Mouse (Mus musculus) neural tube, embryonic 14.5 days (tissue): ENCODE measurements around the gene Rab20. TPM values are rescaled to one million over a fixed set of nuclear protein-coding genes. Genes with fewer than 3 reads are reported as not detected.

ENCODE experiments used
- ATAC-seq: fragments of 200-750 bp; cut with Nextera tagmentation; 2 replicates; pipeline ENCODE4 v1.8.0; 2017; ENCODE audit warnings: low read depth, mild to moderate bottlenecking, moderate TSS enrichment, moderate library complexity
- H3K27ac ChIP-seq: fragments of 300-500 bp; sonication (generic); 2 replicates; pipeline ENCODE4 v1.5.1; 2014; ENCODE audit warnings: low read depth, mild to moderate bottlenecking, control low read depth, low read length, moderate library complexity, mixed read lengths
- H3K27me3 ChIP-seq: fragments of 300-500 bp; sonication (generic); 2 replicates; pipeline ENCODE4 v1.6.1; 2014; ENCODE audit warnings: low read length; ENCODE audit not compliant: control insufficient read depth, insufficient read depth
- H3K36me3 ChIP-seq: fragments of 300-500 bp; sonication (generic); 2 replicates; pipeline ENCODE4 v1.6.1; 2014; ENCODE audit warnings: low read length, mixed read lengths; ENCODE audit not compliant: control insufficient read depth, insufficient read depth
- H3K4me1 ChIP-seq: fragments of 300-500 bp; sonication (generic); 2 replicates; pipeline ENCODE4 v1.6.1; 2014; ENCODE audit warnings: low read length; ENCODE audit not compliant: control insufficient read depth, insufficient read depth
- H3K4me2 ChIP-seq: fragments of 300-500 bp; sonication (generic); 2 replicates; pipeline ENCODE4 v1.6.1; 2014; ENCODE audit warnings: mild to moderate bottlenecking, low read depth, low read length, control low read depth
- H3K4me3 ChIP-seq: fragments of 300-500 bp; sonication (generic); 2 replicates; pipeline ENCODE4 v1.5.1; 2014; ENCODE audit warnings: low read depth, low read length, control low read depth, mixed read lengths
- H3K9ac ChIP-seq: fragments of 300-500 bp; sonication (generic); replicated peaks from 2 replicates; pipeline ENCODE4 v1.6.1; 2014; ENCODE audit warnings: low read depth, mild to moderate bottlenecking, control low read depth, low read length, mixed read lengths
- H3K9me3 ChIP-seq: fragments of 300-500 bp; sonication (generic); 2 replicates; pipeline ENCODE4 v1.6.1; 2016; ENCODE audit warnings: low read length; ENCODE audit not compliant: control insufficient read depth
- WGBS: fragments of 180-500 bp; shearing (Covaris S2); extraction: QIAGEN DNeasy Blood & Tissue Kit; methylation state at CpG from one replicate; pipeline ENCODE4 v1.1.7; 2014; 5-methylcytosine and 5-hydroxymethylcytosine counted together
- polyA plus RNA-seq: library from polyadenylated mRNA; unstranded; fragments of >200 nt; fragmentation: Nextera tagmentation; extraction: Ambion mirVana; gene quantifications from 2 replicates; pipeline ENCODE4 v1.2.1, GENCODE M21; 2014

Gene Rab20
- polyA plus RNA-seq, 1 experiment from 2014 or later: not detected

DNA sequence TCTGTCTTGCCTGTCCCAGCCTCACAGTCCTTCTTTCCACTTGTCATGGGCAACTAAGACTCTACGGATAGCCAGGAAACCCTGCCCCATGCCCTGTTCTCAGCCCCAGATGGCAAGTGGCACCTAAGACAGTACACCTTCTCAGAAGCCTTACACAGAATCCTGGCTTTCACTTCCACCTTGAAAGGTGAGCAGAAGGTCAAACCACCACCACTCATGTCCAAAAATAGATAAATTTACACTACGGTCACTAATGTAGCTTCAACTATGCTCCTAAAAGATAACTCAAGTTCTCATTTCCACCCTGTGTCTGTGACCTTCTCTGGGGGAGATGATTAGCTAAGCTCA, 15.0 kb downstream of the Rab20 start:
- no peaks in the 10 kb centered on the region for H3K36me3 ChIP-seq
- no peak overlapping the region for H3K4me3 ChIP-seq
- no peak for ATAC-seq
- WGBS: 88% methylated on average over 2 of the region's 2 CpGs
- H3K4me1 ChIP-seq: no peaks in the 10 kb centered on the region
- no peaks in the 10 kb centered on the region for H3K9me3 ChIP-seq
- no peak overlapping the region for H3K4me2 ChIP-seq
- no peak overlapping the region for H3K27ac ChIP-seq
- H3K27me3 ChIP-seq: no peaks in the 10 kb centered on the region
- no peak overlapping the region for H3K9ac ChIP-seq

DNA sequence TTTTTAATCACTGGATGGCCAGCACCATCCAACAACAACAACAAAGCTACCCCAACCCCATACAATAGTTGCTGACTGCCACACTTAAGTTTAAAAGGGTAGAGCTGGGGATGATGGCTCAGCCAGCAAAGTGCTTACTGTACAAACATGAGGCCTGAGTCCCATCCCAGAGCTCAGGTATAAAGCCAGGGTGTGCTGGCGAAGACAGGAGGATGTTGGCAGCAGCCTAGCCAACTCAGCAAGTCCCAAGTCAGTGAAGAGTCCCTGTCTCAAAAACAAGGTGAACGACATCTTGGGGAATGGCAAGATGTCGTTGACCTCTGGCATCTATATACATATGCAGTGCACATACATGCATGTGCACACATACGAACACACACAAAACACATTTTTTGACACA, 15.9 kb downstream of the Rab20 start:
- H3K27ac ChIP-seq: no peak overlapping the region
- no peaks in the 10 kb centered on the region for H3K9me3 ChIP-seq
- no peaks in the 10 kb centered on the region for H3K27me3 ChIP-seq
- no peak for ATAC-seq
- no peak overlapping the region for H3K4me2 ChIP-seq
- no peak overlapping the region for H3K4me3 ChIP-seq
- H3K9ac ChIP-seq: no peak overlapping the region
- no peaks in the 10 kb centered on the region for H3K36me3 ChIP-seq
- H3K4me1 ChIP-seq: no peaks in the 10 kb centered on the region
- WGBS: 90% methylated on average over 4 of the region's 4 CpGs

DNA sequence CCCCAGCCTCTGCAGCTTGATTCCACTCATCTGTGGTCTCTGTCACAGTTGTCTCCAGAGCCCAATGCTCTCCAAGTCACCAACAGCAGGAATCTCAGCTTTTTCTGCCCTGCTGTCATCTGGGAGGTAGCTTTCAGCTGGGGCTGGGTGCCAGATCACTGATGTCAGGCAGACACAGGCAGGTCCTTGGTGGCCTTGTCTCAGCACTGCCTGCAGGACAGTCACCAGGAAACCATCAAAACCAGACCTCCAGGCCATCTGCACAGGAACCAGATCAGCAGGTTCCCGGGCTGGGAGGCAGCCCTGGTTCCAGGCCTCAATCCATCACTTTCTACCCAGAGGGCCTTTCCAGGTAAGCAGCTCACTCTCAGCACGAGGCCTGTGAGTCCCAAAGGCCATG, 16.7 kb downstream of the Rab20 start:
- H3K27me3 ChIP-seq: no peaks in the 10 kb centered on the region
- no peaks in the 10 kb centered on the region for H3K36me3 ChIP-seq
- 79% methylated on average over 2 of the region's 2 CpGs for WGBS
- ATAC-seq: no peak
- H3K27ac ChIP-seq: no peak overlapping the region
- no peak overlapping the region for H3K4me2 ChIP-seq
- no peaks in the 10 kb centered on the region for H3K9me3 ChIP-seq
- H3K4me3 ChIP-seq: no peak overlapping the region
- H3K9ac ChIP-seq: no peak overlapping the region
- H3K4me1 ChIP-seq: no peaks in the 10 kb centered on the region

DNA sequence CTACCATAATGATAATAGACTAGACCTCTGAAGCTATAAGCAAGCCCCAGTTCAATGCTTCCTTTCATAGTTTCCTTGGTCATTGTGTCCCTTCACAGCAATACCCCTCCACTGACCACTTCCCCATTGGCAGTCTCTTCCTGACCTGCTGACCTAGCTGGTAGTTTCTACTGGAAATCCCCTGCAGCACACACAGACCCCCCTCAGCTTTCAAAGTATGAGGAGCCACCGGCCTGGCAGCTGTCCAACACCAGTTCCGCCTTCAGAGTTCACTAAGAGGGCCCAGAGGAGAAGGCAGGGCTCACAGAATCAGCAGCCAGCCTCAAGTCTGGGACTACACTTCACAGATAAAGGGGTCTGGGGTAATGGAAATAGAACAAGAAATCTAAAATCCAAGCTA, 17.6 kb downstream of the Rab20 start:
- Histone ChIP-seq H3K4me3 (no peak overlapping the region), H3K9me3 (no peaks in the 10 kb centered on the region), H3K9ac (no peak overlapping the region), H3K4me1 (no peaks in the 10 kb centered on the region), H3K4me2 (no peak overlapping the region), H3K27ac (no peak overlapping the region), H3K36me3 (no peaks in the 10 kb centered on the region), H3K27me3 (no peaks in the 10 kb centered on the region)
- 63% methylated on average over 2 of the region's 2 CpGs for WGBS
- ATAC-seq: no peak

DNA sequence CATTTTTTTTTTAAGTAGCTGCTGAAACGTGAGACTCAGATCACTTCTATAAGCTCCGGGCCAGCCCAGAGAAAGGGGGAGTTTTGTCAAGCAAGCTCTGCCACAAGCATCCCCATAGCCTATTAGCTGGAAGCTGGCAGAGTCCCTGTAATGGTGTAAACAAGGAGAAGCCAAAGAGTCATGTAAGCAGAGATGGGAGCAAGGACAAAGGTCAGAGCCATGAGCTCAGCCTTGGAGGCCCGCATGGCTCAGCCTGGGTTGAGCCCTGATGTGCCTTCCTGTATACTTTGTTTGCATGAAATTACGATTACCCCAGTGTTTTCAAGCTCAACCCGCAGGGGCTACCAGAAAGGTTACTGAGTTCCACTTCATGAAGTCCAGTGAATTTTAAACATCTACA, 19.5 kb downstream of the Rab20 start:
- Histone ChIP-seq H3K4me1 (no peaks in the 10 kb centered on the region), H3K27ac (no peak overlapping the region), H3K36me3 (no peaks in the 10 kb centered on the region), H3K4me2 (no peak overlapping the region), H3K9ac (no peak overlapping the region), H3K4me3 (no peak overlapping the region), H3K9me3 (no peaks in the 10 kb centered on the region), H3K27me3 (no peaks in the 10 kb centered on the region)
- ATAC-seq: no peak
- 61% methylated on average over 5 of the region's 5 CpGs for WGBS

DNA sequence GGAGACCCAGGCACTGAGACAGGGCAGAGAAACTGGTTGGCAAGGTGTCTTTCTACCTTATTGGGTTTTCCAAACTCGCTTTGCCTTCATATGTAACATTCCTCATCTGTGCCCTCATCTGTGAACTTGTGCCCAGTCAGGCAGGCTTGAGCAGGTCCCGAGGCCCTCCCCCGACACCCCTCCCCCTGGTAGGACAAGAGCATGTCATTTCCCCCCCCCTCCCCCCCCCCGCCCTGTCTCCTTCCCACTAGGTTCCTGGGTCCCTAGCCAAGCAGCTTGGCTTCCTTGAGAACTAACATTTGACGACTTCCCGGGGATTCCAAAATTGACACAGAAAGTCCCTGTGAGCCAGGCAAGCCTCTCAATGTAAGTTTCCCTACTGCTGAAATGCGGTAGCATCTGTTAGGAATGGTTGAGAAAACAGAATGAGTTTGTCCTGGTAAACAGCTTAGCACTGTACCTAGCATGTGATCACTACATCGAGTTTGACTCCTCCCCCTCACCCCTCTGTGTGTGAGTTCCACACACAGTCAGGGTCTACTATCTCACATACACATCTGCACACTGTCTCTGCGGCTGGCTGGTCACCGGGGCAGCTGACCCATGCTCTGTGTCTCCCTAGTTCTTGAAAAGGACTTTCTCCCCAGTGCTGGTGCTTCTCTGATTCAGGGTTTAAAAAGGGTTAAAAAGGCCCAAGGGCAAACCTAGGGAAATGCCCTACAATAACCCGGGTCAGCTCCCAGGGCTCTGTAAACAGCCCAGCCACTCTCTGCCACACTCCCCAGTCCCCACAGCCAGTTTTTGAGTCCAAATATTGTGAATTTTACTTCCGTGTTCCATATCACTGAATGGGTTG, 20.3 kb downstream of the Rab20 start:
- H3K27ac ChIP-seq: no peak overlapping the region
- H3K4me3 ChIP-seq: no peak overlapping the region
- H3K9me3 ChIP-seq: no peaks in the 10 kb centered on the region
- no peaks in the 10 kb centered on the region for H3K4me1 ChIP-seq
- ATAC-seq: no peak
- 59% methylated on average over 11 of the region's 12 CpGs for WGBS
- no peak overlapping the region for H3K9ac ChIP-seq
- H3K36me3 ChIP-seq: no peaks in the 10 kb centered on the region
- no peak overlapping the region for H3K4me2 ChIP-seq
- H3K27me3 ChIP-seq: no peaks in the 10 kb centered on the region

DNA sequence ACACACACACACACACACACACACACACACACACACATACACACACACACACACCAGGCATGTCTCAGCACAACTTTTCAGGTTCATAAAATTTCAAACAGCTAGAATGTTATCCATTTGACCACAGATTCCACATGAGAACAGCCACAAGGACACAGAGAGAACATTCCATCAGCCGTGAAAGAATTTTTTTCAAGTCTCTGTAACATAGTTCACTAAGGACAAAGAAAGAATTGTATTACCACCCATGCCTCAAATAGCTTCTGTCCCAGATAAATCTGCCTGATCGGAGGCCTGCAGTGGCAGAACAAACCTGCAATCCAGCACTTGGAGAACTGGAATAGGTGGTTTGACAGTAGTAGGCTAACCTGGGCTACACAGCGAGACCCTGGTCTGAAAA, 21.2 kb downstream of the Rab20 start:
- Histone ChIP-seq H3K9me3 (no peaks in the 10 kb centered on the region), H3K4me1 (no peaks in the 10 kb centered on the region), H3K27me3 (no peaks in the 10 kb centered on the region), H3K27ac (no peak overlapping the region), H3K4me2 (no peak overlapping the region), H3K9ac (no peak overlapping the region), H3K36me3 (no peaks in the 10 kb centered on the region), H3K4me3 (no peak overlapping the region)
- WGBS: 79% methylated on average over 3 of the region's 3 CpGs
- ATAC-seq: no peak

DNA sequence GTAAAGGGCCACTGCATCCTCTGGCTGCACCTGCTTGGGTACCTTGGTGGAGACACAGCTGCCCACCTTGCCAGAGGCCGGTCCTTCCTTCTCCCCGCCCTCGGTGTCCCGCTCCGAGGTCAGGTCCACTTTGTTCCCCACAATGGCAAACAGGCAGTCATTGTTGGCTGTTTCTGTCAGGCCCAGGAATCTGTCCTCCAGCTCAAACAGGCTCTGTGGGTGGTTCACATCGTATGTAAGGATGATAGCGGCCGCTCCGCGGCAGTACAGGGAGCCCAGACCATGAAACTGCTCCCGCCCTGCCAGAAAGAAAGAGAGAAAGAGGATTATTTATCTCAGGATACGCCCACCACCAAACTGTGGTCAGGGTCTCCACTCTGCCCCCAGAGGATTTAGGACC, 24.3 kb downstream of the Rab20 start:
- Histone ChIP-seq H3K27me3 (no peaks in the 10 kb centered on the region), H3K4me2 (no peak overlapping the region), H3K36me3 (no peaks in the 10 kb centered on the region), H3K9me3 (no peaks in the 10 kb centered on the region), H3K9ac (no peak overlapping the region), H3K27ac (no peak overlapping the region), H3K4me1 (no peaks in the 10 kb centered on the region), H3K4me3 (no peak overlapping the region)
- ATAC-seq: no peak
- 40% methylated on average over 12 of the region's 12 CpGs for WGBS

DNA sequence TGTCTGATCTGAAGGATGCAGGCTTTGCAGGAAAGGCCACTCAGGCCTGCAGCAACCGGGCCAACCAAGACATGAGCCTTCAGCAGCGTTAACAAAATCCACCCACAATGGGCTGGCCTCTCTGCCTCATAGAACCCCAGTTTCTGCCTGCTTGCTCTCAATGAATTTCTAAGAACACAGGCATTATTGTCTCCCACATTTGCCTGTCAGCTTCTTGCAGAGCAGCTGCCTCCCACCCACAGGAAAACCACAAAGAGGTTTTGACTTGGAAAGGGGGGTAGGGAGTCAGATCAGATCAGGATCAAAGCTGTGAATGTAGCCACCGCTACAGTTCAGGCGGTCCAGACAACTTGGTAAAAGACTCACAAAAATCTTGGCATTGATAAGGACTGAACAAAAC, 25.5 kb downstream of the Rab20 start:
- no peaks in the 10 kb centered on the region for H3K4me1 ChIP-seq
- H3K27me3 ChIP-seq: no peaks in the 10 kb centered on the region
- H3K4me3 ChIP-seq: no peak overlapping the region
- 42% methylated on average over 4 of the region's 4 CpGs for WGBS
- H3K9ac ChIP-seq: no peak overlapping the region
- H3K36me3 ChIP-seq: no peaks in the 10 kb centered on the region
- no peak overlapping the region for H3K27ac ChIP-seq
- no peaks in the 10 kb centered on the region for H3K9me3 ChIP-seq
- ATAC-seq: no peak
- no peak overlapping the region for H3K4me2 ChIP-seq
